Mouse (Mus musculus) midbrain, embryonic 16.5 days (tissue): ENCODE measurements at regions not wholly inside any gene's neighbourhood (a gene's known extent, or its start where the extent isn't known, plus 50 kb on each side); places are given as distances from the start of the nearest gene placed in this dataset.

Experiments
- ATAC-seq: fragments of 200-750 bp; cut with Nextera tagmentation; 2 replicates; pipeline ENCODE4 v1.8.0; 2017; ENCODE audit warnings: moderate TSS enrichment
- H3K27ac ChIP-seq: fragments of 300-500 bp; sonication (generic); 2 replicates; pipeline ENCODE4 v1.5.1; 2014; ENCODE audit warnings: mild to moderate bottlenecking, low read length, mixed read lengths
- H3K27me3 ChIP-seq: fragments of 300-500 bp; sonication (generic); 2 replicates; pipeline ENCODE4 v1.6.1; 2014; ENCODE audit warnings: low read depth, low read length, mixed read lengths; ENCODE audit not compliant: control insufficient read depth, insufficient read depth
- H3K36me3 ChIP-seq: fragments of 300-500 bp; sonication (generic); 2 replicates; pipeline ENCODE4 v1.6.1; 2014; ENCODE audit warnings: mild to moderate bottlenecking, low read length, moderate library complexity, mixed read lengths; ENCODE audit not compliant: control insufficient read depth, insufficient read depth
- H3K4me1 ChIP-seq: fragments of 300-500 bp; sonication (generic); 2 replicates; pipeline ENCODE4 v1.6.1; 2014; ENCODE audit warnings: mild to moderate bottlenecking, low read length, mixed read lengths; ENCODE audit not compliant: control insufficient read depth, insufficient read depth
- H3K4me2 ChIP-seq: fragments of 300-500 bp; sonication (generic); 2 replicates; pipeline ENCODE4 v1.6.1; 2014; ENCODE audit warnings: mild to moderate bottlenecking, low read length, mixed read lengths
- H3K4me3 ChIP-seq: fragments of 300-500 bp; sonication (generic); 2 replicates; pipeline ENCODE4 v1.5.1; 2014; ENCODE audit warnings: low read depth, mild to moderate bottlenecking, low read length, moderate library complexity, mixed read lengths
- H3K9ac ChIP-seq: fragments of 300-500 bp; sonication (generic); 2 replicates; pipeline ENCODE4 v1.6.1; 2014; ENCODE audit warnings: low read depth, low read length, mixed read lengths
- H3K9me3 ChIP-seq: fragments of 300-500 bp; sonication (generic); replicated peaks from 2 replicates; pipeline ENCODE4 v1.6.1; 2014; ENCODE audit warnings: mild to moderate bottlenecking, low read length, mixed read lengths; ENCODE audit not compliant: control insufficient read depth, poor library complexity, severe bottlenecking
- WGBS: fragments of 180-500 bp; shearing (Covaris S2); extraction: QIAGEN DNeasy Blood & Tissue Kit; methylation state at CpG from one replicate; pipeline ENCODE4 v1.1.7; 2014; 5-methylcytosine and 5-hydroxymethylcytosine counted together

- no peak overlapping the region for H3K9ac ChIP-seq
- 87% methylated on average over 21 of the region's 21 CpGs for WGBS
- no peaks in the 10 kb centered on the region for H3K9me3 ChIP-seq
- H3K36me3 ChIP-seq, result no peaks in the 10 kb centered on the region
- ATAC-seq, result no peak
- no peaks in the 10 kb centered on the region for H3K27me3 ChIP-seq
- H3K4me3 ChIP-seq, result no peak overlapping the region
- H3K4me2 ChIP-seq, result no peak overlapping the region
- H3K27ac ChIP-seq, result no peak overlapping the region
- no peaks in the 10 kb centered on the region for H3K4me1 ChIP-seq
Measured at GRCm38 (mm10) chr5:118841210-118842016, 280.9 kb downstream of the Med13l start.

GRCm38 (mm10) chr5:118842017-118842396 is 281.5 kb downstream of the Med13l start:
- Histone ChIP-seq H3K9me3 (no peaks in the 10 kb centered on the region), H3K4me2 (no peak overlapping the region), H3K4me3 (no peak overlapping the region), H3K27ac (no peak overlapping the region), H3K9ac (no peak overlapping the region), H3K27me3 (no peaks in the 10 kb centered on the region), H3K36me3 (no peaks in the 10 kb centered on the region), H3K4me1 (no peaks in the 10 kb centered on the region)
- 72% methylated on average over 10 of the region's 10 CpGs for WGBS
- ATAC-seq, result no peak

GRCm38 (mm10) chr5:118857001-118857400 is 296.5 kb downstream of the Med13l start:
- Histone ChIP-seq H3K4me1 (no peaks in the 10 kb centered on the region), H3K9ac (no peak overlapping the region), H3K9me3 (no peaks in the 10 kb centered on the region; the same call in 1 of the 2 replicates), H3K27me3 (no peaks in the 10 kb centered on the region), H3K36me3 (no peaks in the 10 kb centered on the region), H3K27ac (no peak overlapping the region), H3K4me2 (no peak overlapping the region), H3K4me3 (no peak overlapping the region)
- no peak for ATAC-seq
- 63% methylated on average over 12 of the region's 12 CpGs for WGBS

GRCm38 (mm10) chr5:118861143-118861847 is 300.8 kb downstream of the Med13l start:
- ATAC-seq, result no peak
- Histone ChIP-seq H3K27me3 (no peaks in the 10 kb centered on the region), H3K4me1 (no peaks in the 10 kb centered on the region), H3K9me3 (peaks cover 7% of the 10 kb centered on the region), H3K4me3 (no peak overlapping the region), H3K4me2 (no peak overlapping the region), H3K36me3 (no peaks in the 10 kb centered on the region), H3K9ac (no peak overlapping the region), H3K27ac (no peak overlapping the region)
- WGBS, result 90% methylated on average over 13 of the region's 13 CpGs

GRCm38 (mm10) chr5:118867511-118867910 is 307.0 kb downstream of the Med13l start:
- Histone ChIP-seq H3K9me3 (peaks cover 9% of the 10 kb centered on the region), H3K4me1 (no peaks in the 10 kb centered on the region), H3K9ac (no peak overlapping the region), H3K4me3 (no peak overlapping the region), H3K27me3 (no peaks in the 10 kb centered on the region), H3K27ac (no peak overlapping the region), H3K4me2 (no peak overlapping the region), H3K36me3 (no peaks in the 10 kb centered on the region)
- 88% methylated on average over 5 of the region's 5 CpGs for WGBS
- no peak for ATAC-seq

GRCm38 (mm10) chr5:118869330-118869729 is 308.9 kb downstream of the Med13l start:
- Histone ChIP-seq H3K4me3 (no peak overlapping the region), H3K9ac (no peak overlapping the region), H3K4me1 (no peaks in the 10 kb centered on the region), H3K36me3 (no peaks in the 10 kb centered on the region), H3K9me3 (peaks cover 6% of the 10 kb centered on the region; the same call in 1 of the 2 replicates), H3K4me2 (no peak overlapping the region), H3K27me3 (peaks cover 8% of the 10 kb centered on the region), H3K27ac (no peak overlapping the region)
- no peak for ATAC-seq
- WGBS, result 72% methylated on average over 9 of the region's 9 CpGs

GRCm38 (mm10) chr5:118873871-118874270 is 313.4 kb downstream of the Med13l start:
- Histone ChIP-seq H3K36me3 (no peaks in the 10 kb centered on the region), H3K4me1 (peaks cover 4% of the 10 kb centered on the region), H3K4me3 (no peak overlapping the region), H3K9ac (no peak overlapping the region), H3K9me3 (no peaks in the 10 kb centered on the region), H3K4me2 (no peak overlapping the region), H3K27me3 (peaks cover 38% of the 10 kb centered on the region), H3K27ac (no peak overlapping the region)
- ATAC-seq, result no peak
- 24% methylated on average over 7 of the region's 7 CpGs for WGBS

- 73% methylated on average over 10 of the region's 10 CpGs for WGBS
- no peak overlapping the region for H3K4me2 ChIP-seq
- no peak overlapping the region for H3K4me3 ChIP-seq
- H3K27me3 ChIP-seq, result peaks cover 40% of the 10 kb centered on the region
- H3K9me3 ChIP-seq, result no peaks in the 10 kb centered on the region
- ATAC-seq, result no peak
- no peaks in the 10 kb centered on the region for H3K36me3 ChIP-seq
- no peak overlapping the region for H3K9ac ChIP-seq
- no peak overlapping the region for H3K27ac ChIP-seq
- H3K4me1 ChIP-seq, result peaks cover 4% of the 10 kb centered on the region
Measured at GRCm38 (mm10) chr5:118875096-118875637, 314.7 kb downstream of the Med13l start.
